Mouse (Mus musculus): ENCODE data around the gene Khdrbs2. TPM values are rescaled to one million over a fixed set of nuclear protein-coding genes. Genes with fewer than 3 reads are reported as not detected.

Gene Khdrbs2
- 0.74 TPM for polyA plus RNA-seq (2017; shearing (Covaris generic))

GRCm38 (mm10) chr1:32172506-32173239 is at the start of gene Khdrbs2:
Khdrbs2 (plus strand) TSS chr1:32172714.

GRCm38 (mm10) chr1:32547194-32547593 is 374.7 kb downstream of the Khdrbs2 start, which contains the start of gene Gm5415:
Gm5415 (minus strand) TSS chr1:32547294.

Measured in CD4-positive, CD25-positive, alpha-beta regulatory T cell (primary cell).